Mouse (Mus musculus) hindbrain, postnatal 0 days (tissue): Measurements from ENCODE around the gene Tmem116. TPM values are rescaled to one million over a fixed set of nuclear protein-coding genes. Genes with fewer than 3 reads are reported as not detected.

ENCODE experiments used
- ATAC-seq: fragments of 200-750 bp; cut with Nextera tagmentation; 2 replicates; pipeline ENCODE4 v1.8.0; 2017; ENCODE audit warnings: mild to moderate bottlenecking, moderate TSS enrichment, moderate library complexity
- DNase-seq: peaks from one replicate; pipeline ENCODE4 v3.0.0-alpha.2; 2015; ENCODE audit warnings: low spot score
- H3K27ac ChIP-seq: fragments of 300-500 bp; sonication (generic); 2 replicates; pipeline ENCODE4 v1.5.1; 2014; ENCODE audit warnings: mild to moderate bottlenecking
- H3K27me3 ChIP-seq: fragments of 300-500 bp; sonication (generic); 2 replicates; pipeline ENCODE4 v1.6.1; 2014; ENCODE audit warnings: low read length, mixed read lengths; ENCODE audit not compliant: insufficient read depth
- H3K36me3 ChIP-seq: fragments of 300-500 bp; sonication (generic); 2 replicates; pipeline ENCODE4 v1.6.1; 2014; ENCODE audit warnings: low read length, mixed read lengths; ENCODE audit not compliant: insufficient read depth
- H3K4me1 ChIP-seq: fragments of 300-500 bp; sonication (generic); 2 replicates; pipeline ENCODE4 v1.6.1; 2014; ENCODE audit warnings: antibody characterized with exemption, low read length, mixed read lengths; ENCODE audit not compliant: insufficient read depth
- H3K4me2 ChIP-seq: fragments of 300-500 bp; sonication (generic); 2 replicates; pipeline ENCODE4 v1.6.1; 2014; ENCODE audit warnings: low read depth, mild to moderate bottlenecking, low read length, moderate library complexity, mixed read lengths
- H3K4me3 ChIP-seq: fragments of 300-500 bp; sonication (generic); 2 replicates; pipeline ENCODE4 v1.5.1; 2014; ENCODE audit warnings: low read length
- H3K9ac ChIP-seq: fragments of 300-500 bp; sonication (generic); replicated peaks from 2 replicates; pipeline ENCODE4 v1.6.1; 2014; ENCODE audit warnings: mild to moderate bottlenecking, low read length, moderate library complexity, mixed read lengths
- H3K9me3 ChIP-seq: fragments of 300-500 bp; sonication (generic); 2 replicates; pipeline ENCODE4 v1.6.1; 2016; ENCODE audit warnings: low read length, mixed read lengths
- CTCF ChIP-seq: IDR thresholded peaks from 2 replicates; pipeline ENCODE4 v1.5.1; 2016; ENCODE audit warnings: antibody characterized with exemption, control low read depth, low read depth
- WGBS: fragments of 180-500 bp; shearing (Covaris S2); extraction: QIAGEN DNeasy Blood & Tissue Kit; methylation state at CpG from one replicate; pipeline ENCODE4 v1.1.7; 2014; 5-methylcytosine and 5-hydroxymethylcytosine counted together
- polyA plus RNA-seq: library from polyadenylated mRNA; unstranded; fragments of >200 nt; fragmentation: Nextera tagmentation; extraction: Ambion mirVana; gene quantifications from 2 replicates; pipeline ENCODE4 v1.2.1, GENCODE M21; 2015
- total RNA-seq: library from RNA; depleted of rRNA; stranded (reverse); fragments of >200 nt; gene quantifications from 2 replicates; pipeline ENCODE4 v1.2.3, GENCODE M21; 2014

Gene Tmem116
- total and polyA plus RNA-seq, 2 experiments from 2014 or later, result 2.6 to 7.6 TPM

GRCm38 (mm10) chr5:121544910-121545792 lies 93.5 kb downstream of the Tmem116 start, which contains the start of the genes Adam1a and Gm42878:
Adam1a (minus strand) TSS chr5:121545482.
Gm42878 (minus strand) TSS chr5:121545482.
- Histone ChIP-seq H3K27me3 (no peaks in the 10 kb centered on the region), H3K4me3 (peak within 1 kb of the TSS; percentile 64), H3K4me2 (peak within 1 kb of the TSS; percentile 83), H3K27ac (peak within 1 kb of the TSS; percentile 93), H3K9me3 (no peaks in the 10 kb centered on the region), H3K36me3 (no peaks in the 10 kb centered on the region), H3K4me1 (peaks cover 7% of the 10 kb centered on the region), H3K9ac (peak within 1 kb of the TSS; percentile 82)
- peak; percentile 57 for ATAC-seq
- WGBS, result under 1% methylated on average over 52 of the region's 97 CpGs
- TF ChIP-seq CTCF, result no peak
- DNase-seq, result peak; percentile 50

DNA sequence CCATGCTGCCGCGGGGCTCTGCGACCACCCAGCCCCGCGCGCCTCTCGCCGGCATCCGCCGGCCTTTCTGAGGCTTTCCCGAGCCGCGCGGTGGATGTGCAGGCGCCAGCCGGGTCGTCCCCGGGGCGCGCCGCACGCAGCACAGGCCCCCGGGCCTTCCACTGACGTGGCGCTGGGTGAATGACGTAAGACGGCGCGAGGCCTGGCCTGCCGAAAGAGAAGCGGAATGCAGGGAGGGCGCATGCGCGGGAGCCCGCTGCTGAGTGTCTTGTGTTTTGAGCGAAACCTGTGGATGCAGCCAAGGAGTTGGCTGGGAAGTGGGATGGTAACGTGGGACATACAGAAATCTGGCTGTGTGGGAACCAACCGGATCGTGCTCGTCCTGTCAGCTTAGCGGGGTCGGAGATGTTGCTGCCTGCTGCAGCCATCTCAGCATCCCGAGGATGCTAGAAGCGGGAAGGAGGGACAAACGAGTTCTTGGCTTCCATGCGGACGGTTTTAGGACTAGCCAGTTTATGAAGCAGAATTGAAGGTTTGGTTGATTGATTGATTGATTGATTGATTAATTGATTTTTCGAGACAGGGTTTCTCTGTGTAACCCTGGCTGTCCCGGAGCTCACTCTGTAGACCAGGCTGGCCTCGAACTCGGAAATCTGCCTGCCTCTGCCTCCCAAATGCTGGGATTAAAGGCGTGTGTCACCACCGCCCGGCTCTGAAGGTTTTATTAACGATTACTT lies 94.3 kb downstream of the Tmem116 start, which contains the start of gene Mapkapk5:
Gene Mapkapk5, minus strand, starts transcription at position 113 of the 737 bp plus-strand sequence.
- TF ChIP-seq CTCF, result no peak
- peaks cover 7% of the 10 kb centered on the region for H3K4me1 ChIP-seq
- 2% methylated on average over 55 of the region's 55 CpGs for WGBS
- H3K9me3 ChIP-seq, result no peaks in the 10 kb centered on the region
- H3K36me3 ChIP-seq, result no peaks in the 10 kb centered on the region
- H3K9ac ChIP-seq, result peak within 1 kb of the TSS; percentile 82
- ATAC-seq, result peak; percentile 95
- peak within 1 kb of the TSS; percentile 93 for H3K27ac ChIP-seq
- H3K4me2 ChIP-seq, result peak within 1 kb of the TSS; percentile 83
- DNase-seq, result peak; percentile 98
- peak within 1 kb of the TSS; percentile 64 for H3K4me3 ChIP-seq
- H3K27me3 ChIP-seq, result no peaks in the 10 kb centered on the region

GRCm38 (mm10) chr5:121546530-121546895 lies 94.8 kb downstream of the Tmem116 start:
- Histone ChIP-seq H3K4me3 (peak overlapping the region; percentile 64), H3K9me3 (no peaks in the 10 kb centered on the region), H3K36me3 (no peaks in the 10 kb centered on the region), H3K9ac (peak overlapping the region; percentile 82; the same call in 1 of the 2 replicates), H3K27ac (peak overlapping the region; percentile 93), H3K4me1 (peaks cover 7% of the 10 kb centered on the region), H3K4me2 (peak overlapping the region; percentile 83), H3K27me3 (no peaks in the 10 kb centered on the region)
- TF ChIP-seq CTCF, result peak; percentile 50
- WGBS, result 33% methylated on average over 6 of the region's 6 CpGs
- DNase-seq, result peak; percentile 67
- ATAC-seq, result peak; percentile 38; the same call in 1 of the 2 replicates

GRCm38 (mm10) chr5:121547084-121547483 lies 95.4 kb downstream of the Tmem116 start:
- no peak for ATAC-seq
- Histone ChIP-seq H3K9me3 (no peaks in the 10 kb centered on the region), H3K27ac (no peak overlapping the region), H3K4me2 (no peak overlapping the region), H3K36me3 (no peaks in the 10 kb centered on the region), H3K4me3 (no peak overlapping the region), H3K27me3 (no peaks in the 10 kb centered on the region), H3K9ac (no peak overlapping the region), H3K4me1 (peaks cover 7% of the 10 kb centered on the region)
- 96% methylated on average over 3 of the region's 3 CpGs for WGBS
- DNase-seq, result no peak
- no peak for TF ChIP-seq CTCF

DNA sequence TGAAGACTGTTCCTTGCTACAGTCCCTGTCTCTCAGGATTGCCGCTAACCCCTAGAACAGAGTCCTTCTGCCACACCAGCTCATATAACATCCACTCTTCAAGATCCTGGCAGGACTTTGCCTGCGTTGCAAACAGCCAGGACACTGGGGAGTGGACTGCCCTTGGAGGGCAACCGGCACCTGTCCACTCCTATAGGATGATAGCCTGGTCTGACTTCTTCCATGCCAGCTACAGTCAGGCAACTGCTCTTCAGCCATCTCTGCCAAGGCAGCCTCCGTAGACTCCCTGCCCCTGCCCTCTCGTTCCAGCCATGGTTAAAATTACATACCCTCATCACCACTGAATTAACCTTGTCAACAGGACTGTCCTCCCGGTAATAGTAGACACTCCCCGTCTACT lies 97.5 kb downstream of the Tmem116 start:
- Histone ChIP-seq H3K4me1 (peaks cover 4% of the 10 kb centered on the region; the same call in 1 of the 2 replicates), H3K27ac (no peak overlapping the region), H3K27me3 (no peaks in the 10 kb centered on the region), H3K4me3 (no peak overlapping the region), H3K4me2 (no peak overlapping the region), H3K36me3 (no peaks in the 10 kb centered on the region), H3K9me3 (no peaks in the 10 kb centered on the region), H3K9ac (no peak overlapping the region)
- DNase-seq (no peak), ATAC-seq (no peak)
- 86% methylated on average over 7 of the region's 7 CpGs for WGBS
- TF ChIP-seq CTCF, result no peak

GRCm38 (mm10) chr5:121562436-121562835 lies 110.7 kb downstream of the Tmem116 start:
- TF ChIP-seq CTCF, result no peak
- ATAC-seq, result no peak
- 92% methylated on average over 3 of the region's 3 CpGs for WGBS

More at GRCm38 (mm10) chr5:121562436-121562835, 110.7 kb downstream of the Tmem116 start:
- no peak overlapping the region for H3K9ac ChIP-seq
- no peaks in the 10 kb centered on the region for H3K4me1 ChIP-seq
- H3K4me3 ChIP-seq, result no peak overlapping the region
- no peak for DNase-seq
- H3K27me3 ChIP-seq, result no peaks in the 10 kb centered on the region
- H3K27ac ChIP-seq, result no peak overlapping the region
- H3K36me3 ChIP-seq, result no peaks in the 10 kb centered on the region
- H3K9me3 ChIP-seq, result no peaks in the 10 kb centered on the region
- H3K4me2 ChIP-seq, result no peak overlapping the region
